Mouse (Mus musculus): ENCODE results near the gene Hoxb9. TPM values are rescaled to one million over a fixed set of nuclear protein-coding genes. Genes with fewer than 3 reads are reported as not detected.

Gene Hoxb9
- total and polyA plus RNA-seq, 3 experiments = not detected

DNA sequence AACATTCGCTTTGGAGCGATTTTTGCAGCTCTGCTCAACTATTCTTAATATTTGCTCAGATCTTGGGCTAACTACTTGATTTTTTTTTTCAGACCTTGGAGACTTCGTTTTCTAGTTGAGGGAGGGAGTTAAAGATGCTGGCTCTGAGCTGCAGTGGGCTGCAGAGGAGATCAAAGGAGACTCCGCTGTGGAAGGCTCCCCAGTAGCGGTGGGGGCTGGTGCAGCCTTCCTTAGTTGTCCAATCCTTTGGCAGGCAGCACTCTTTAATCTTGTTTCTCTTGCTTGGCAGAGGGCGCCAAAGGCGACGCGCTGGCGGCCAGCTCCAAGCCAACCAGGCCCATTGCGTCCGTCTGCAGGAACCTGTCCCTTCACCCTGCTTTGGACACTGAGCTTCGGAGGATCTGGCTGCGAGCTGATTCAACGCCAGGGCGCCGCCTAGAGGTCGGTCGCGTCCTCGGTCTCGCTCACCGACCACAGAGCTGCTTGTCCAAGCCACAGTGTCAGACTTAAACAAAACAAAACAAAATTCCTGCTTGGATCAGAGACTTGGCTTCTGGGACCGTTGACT lies 9.8 kb upstream of the Hoxb9 start (continued):
- TF ChIP-seq MXI1 (IDR thresholded peaks at IDR 0.05; ENCODE audit: low read depth, low read length) = no peak
- TF ChIP-seq UBTF (IDR thresholded peaks at IDR 0.05; ENCODE audit: low read depth, low read length) = no peak

DNA sequence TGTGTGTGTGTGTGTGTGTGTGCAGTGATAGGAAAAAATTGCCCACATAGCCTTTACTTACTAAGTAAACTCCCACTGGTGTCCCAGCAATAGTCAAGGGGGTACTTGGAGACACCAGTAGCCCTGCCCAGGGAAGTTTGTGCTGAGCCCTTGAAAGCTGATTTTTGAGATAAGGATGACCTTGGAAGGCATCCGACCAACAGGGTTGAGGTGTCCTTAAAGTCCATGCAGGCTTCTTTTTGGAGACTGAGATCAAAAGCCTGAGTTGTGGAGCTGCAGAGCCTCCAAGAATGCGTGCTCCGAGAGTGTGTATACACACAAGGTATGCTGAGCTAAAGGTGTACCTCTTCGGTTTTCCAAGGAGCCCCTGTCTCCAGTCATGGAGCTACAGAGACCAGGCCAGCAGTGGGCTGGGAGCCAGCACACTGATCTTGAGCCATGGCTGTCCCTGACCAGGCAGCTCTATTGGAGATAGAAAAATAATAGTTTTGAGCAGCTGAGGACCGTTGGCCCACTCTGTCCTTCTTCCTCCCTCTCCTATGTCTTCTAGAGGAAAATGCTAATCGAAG lies 8.9 kb upstream of the Hoxb9 start:
- H3K4me2 ChIP-seq (ENCODE audit: insufficient read depth, low read depth, poor library complexity, severe bottlenecking) = no peak overlapping the region
- no peaks in the 10 kb centered on the region for H3K79me2 ChIP-seq (replicated peaks; ENCODE audit: control insufficient read depth, extremely low read depth, insufficient read depth, poor library complexity, severe bottlenecking)
- TF ChIP-seq RAD21 (IDR thresholded peaks at IDR 0.05; ENCODE audit: low read depth, low read length) = no peak
- no peak for TF ChIP-seq ETS1 (conservative IDR thresholded peaks at IDR 0.05; ENCODE audit: low read depth, low read length)
- no peak for TF ChIP-seq NELFE (IDR thresholded peaks at IDR 0.05; ENCODE audit: low read depth, low read length)
- TF ChIP-seq TCF12 (IDR thresholded peaks at IDR 0.05; ENCODE audit: low read depth, low read length) = no peak
- no peak for TF ChIP-seq SIN3A (IDR thresholded peaks at IDR 0.05; ENCODE audit: low read length)
- no peak for TF ChIP-seq EP300 (IDR thresholded peaks at IDR 0.05; ENCODE audit: low read length)
- no peak for TF ChIP-seq JUND (conservative IDR thresholded peaks at IDR 0.05; ENCODE audit: low read depth, low read length)
- TF ChIP-seq MEF2A (IDR thresholded peaks at IDR 0.05; ENCODE audit: borderline replicate concordance, low read depth, low read length) = no peak
- no peak for TF ChIP-seq ELF1 (IDR thresholded peaks at IDR 0.05; ENCODE audit: low read depth, low read length)
- TF ChIP-seq MYC (IDR thresholded peaks at IDR 0.05; ENCODE audit: low read depth, low read length) = no peak
- TF ChIP-seq GABPA (IDR thresholded peaks at IDR 0.05; ENCODE audit: insufficient replicate concordance, low read depth, low read length) = no peak
- TF ChIP-seq E2F4 (IDR thresholded peaks at IDR 0.05; ENCODE audit: insufficient replicate concordance, low read depth, low read length) = no peak
- no peak for TF ChIP-seq JUN (IDR thresholded peaks at IDR 0.05; ENCODE audit: insufficient read depth, low read depth, low read length)
- no peak for TF ChIP-seq ZNF384 (IDR thresholded peaks at IDR 0.05; ENCODE audit: low read depth, low read length)
- no peaks in the 10 kb centered on the region for H3K36me3 ChIP-seq (replicated peaks in 1 of 2; ENCODE audit: control insufficient read depth in 1 of 2, insufficient read depth in 1 of 2, low read length in 1 of 2)
- H3K27me3 ChIP-seq (replicated peaks) = peaks cover 91% of the 10 kb centered on the region
- no peaks in the 10 kb centered on the region for H3K9me3 ChIP-seq (replicated peaks; ENCODE audit: low read length)
- peaks cover 7 to 17% of the 10 kb centered on the region in 2 experiments; a peak in 3 of 4 replicates for H3K4me1 ChIP-seq (ENCODE audit: control insufficient read depth in 1 of 2, insufficient read depth in 2 of 2)
- H3K9ac ChIP-seq (ENCODE audit: insufficient read depth, low read depth) = no peak overlapping the region
- dilution Hi-C loops (cut with MboI; ENCODE audit: extremely low pct_ligation_motif_present, extremely low pct_unique_long_range_greater_than_20kb, low sequenced_read_pairs) = no loop called here
- no peak overlapping the region for H3K4me3 ChIP-seq (replicated peaks in 1 of 3; ENCODE audit: low read depth in 2 of 3, low read length in 2 of 3, poor library complexity in 1 of 3)
- no peak overlapping the region for H3K27ac ChIP-seq (ENCODE audit: insufficient read depth, low read depth)
- in situ Hi-C loops (cut with MboI; ENCODE audit: low pct_ligation_motif_present, low pct_unique_long_range_greater_than_20kb, low sequenced_read_pairs) = no loop called here
- no peak for DNase-seq (ENCODE audit: extremely low read depth)
